ENCODE assay signal across 10 mouse cellular contexts in the genomic region with DNA sequence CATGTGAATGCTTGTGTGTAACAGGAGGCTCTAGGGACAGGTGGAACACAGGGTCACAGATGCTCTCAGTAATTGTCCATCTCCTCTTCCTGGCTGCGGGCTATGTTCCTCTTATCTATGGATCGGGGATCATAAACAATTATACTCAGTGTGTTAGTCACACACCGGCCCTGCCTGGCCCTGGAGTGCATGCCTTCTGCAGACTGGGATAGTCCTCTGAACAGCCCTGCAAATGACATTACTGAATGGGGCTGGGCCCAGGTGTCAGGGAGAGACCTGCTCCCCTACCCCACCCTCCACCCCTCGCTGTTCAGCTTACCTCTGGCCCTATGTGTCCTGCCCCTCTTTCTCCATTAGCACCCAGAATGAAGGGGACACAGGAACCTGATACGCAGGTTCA. TPM values are rescaled to one million over a fixed set of nuclear protein-coding genes. Genes with fewer than 3 reads are reported as not detected.
A peak's percentile ranks its signal among the peaks of the same experiment; 100 is the strongest.
DNase-seq lines count a peak whose midpoint lies in the region; ATAC-seq and TF ChIP-seq lines count a peak whose summit lies in the region.
"Had no signal": no experiment of that assay in that cellular context is flagged by ENCODE, and none has a peak within 500 bp of the region (broad histone marks: within the 10 kb centered on the region; RNA-seq: fewer than 3 reads in every experiment).

No protein-coding gene starts in this region.

- no peak overlapping the region for H3K4me3 ChIP-seq in neural tube, embryonic 11.5 days (ENCODE audit: low read depth, low read length)
- no peak overlapping the region for H3K4me3 ChIP-seq in hindbrain, embryonic 14.5 days (replicated peaks; ENCODE audit: low read length)
- no peak overlapping the region for H3K4me3 ChIP-seq in liver, postnatal 0 days (ENCODE audit: low read depth, low read length)
- no peak overlapping the region for H3K4me3 ChIP-seq in stomach, postnatal 0 days (ENCODE audit: low read depth, low read length)
- H3K4me3 ChIP-seq: gastrocnemius, adult 2 months; liver, embryonic 15.5 days had no signal

- no peaks in the 10 kb centered on the region; the same call in 1 of the 2 replicates for H3K4me1 ChIP-seq in neural tube, embryonic 11.5 days (ENCODE audit: control insufficient read depth, insufficient read depth, low read length)
- peaks cover 9% of the 10 kb centered on the region for H3K4me1 ChIP-seq in hindbrain, embryonic 14.5 days (replicated peaks; ENCODE audit: control insufficient read depth, insufficient read depth, low read length)
- no peaks in the 10 kb centered on the region for H3K4me1 ChIP-seq in liver, postnatal 0 days (ENCODE audit: insufficient read depth)
- H3K4me1 ChIP-seq in stomach, postnatal 0 days (replicated peaks; ENCODE audit: control insufficient read depth, insufficient read depth) = no peaks in the 10 kb centered on the region

- no peak overlapping the region for H3K9ac ChIP-seq in neural tube, embryonic 11.5 days (ENCODE audit: low read length)
- H3K9ac ChIP-seq in hindbrain, embryonic 14.5 days = no peak overlapping the region
- H3K9ac ChIP-seq in liver, postnatal 0 days (replicated peaks) = no peak overlapping the region
- H3K9ac ChIP-seq in stomach, postnatal 0 days (ENCODE audit: low read length) = no peak overlapping the region
- H3K9ac ChIP-seq: liver, embryonic 15.5 days had no signal

- no peak overlapping the region for H3K4me2 ChIP-seq in neural tube, embryonic 11.5 days (ENCODE audit: low read depth)
- no peak overlapping the region for H3K4me2 ChIP-seq in hindbrain, embryonic 14.5 days (replicated peaks)
- H3K4me2 ChIP-seq in liver, postnatal 0 days (ENCODE audit: low read depth, low read length) = no peak overlapping the region
- no peak overlapping the region for H3K4me2 ChIP-seq in stomach, postnatal 0 days (replicated peaks; ENCODE audit: low read depth)
- H3K4me2 ChIP-seq: liver, embryonic 15.5 days had no signal

- peak; percentile 11 for DNase-seq in neural tube, embryonic 11.5 days (ENCODE audit: low spot score)
- DNase-seq in neural tube, embryonic 10.5 days (ENCODE audit: extremely low spot score, low spot score) = no peak
- no peak for DNase-seq in hindbrain, embryonic 14.5 days (ENCODE audit: low spot score)
- no peak for DNase-seq in liver, postnatal 0 days
- no peak for DNase-seq in stomach, postnatal 0 days (ENCODE audit: low spot score)
- no peak for DNase-seq in heart, postnatal 10 days
- DNase-seq in adrenal gland, postnatal 36 days = no peak
- no peak for DNase-seq in frontal cortex, adult 2 months (ENCODE audit: extremely low spot score in 1 of 2, low spot score in 1 of 2)

- 74% methylated on average over 5 of the region's 5 CpGs for WGBS in neural tube, embryonic 11.5 days
- 76% methylated on average over 5 of the region's 5 CpGs for WGBS in hindbrain, embryonic 14.5 days
- WGBS in liver, postnatal 0 days (ENCODE audit: insufficient replicate concordance) = 68% methylated on average over 5 of the region's 5 CpGs
- WGBS in stomach, postnatal 0 days = 61% methylated on average over 5 of the region's 5 CpGs

- H3K9me3 ChIP-seq in neural tube, embryonic 11.5 days (ENCODE audit: control insufficient read depth, low read length) = 0 out of 2 replicates have a peak, but pooled peaks cover 2% of the 10 kb centered on the region
- H3K9me3 ChIP-seq in hindbrain, embryonic 14.5 days (ENCODE audit: control insufficient read depth, low read length) = peaks cover 2% of the 10 kb centered on the region; the same call in 1 of the 2 replicates
- H3K9me3 ChIP-seq in liver, postnatal 0 days (ENCODE audit: low read length) = peaks cover 15% of the 10 kb centered on the region
- 0 out of 2 replicates have a peak, but pooled peaks cover 2% of the 10 kb centered on the region for H3K9me3 ChIP-seq in stomach, postnatal 0 days (ENCODE audit: control insufficient read depth, low read length)
- H3K9me3 ChIP-seq: liver, embryonic 15.5 days had no signal

- TF ChIP-seq EP300 in liver, postnatal 0 days (IDR thresholded peaks at IDR 0.05; ENCODE audit: low read depth) = no peak
- TF ChIP-seq EP300 in stomach, postnatal 0 days (optimal IDR thresholded peaks at IDR 0.05) = no peak

- H3K27ac ChIP-seq in neural tube, embryonic 11.5 days (ENCODE audit: low read depth, low read length) = no peak overlapping the region
- no peak overlapping the region for H3K27ac ChIP-seq in hindbrain, embryonic 14.5 days
- no peak overlapping the region for H3K27ac ChIP-seq in liver, postnatal 0 days (ENCODE audit: low read depth)
- H3K27ac ChIP-seq in stomach, postnatal 0 days (replicated peaks) = no peak overlapping the region
- H3K27ac ChIP-seq: gastrocnemius, adult 2 months; liver, embryonic 15.5 days had no signal

- H3K36me3 ChIP-seq in neural tube, embryonic 11.5 days (ENCODE audit: control insufficient read depth, insufficient read depth, low read length) = no peaks in the 10 kb centered on the region
- H3K36me3 ChIP-seq in hindbrain, embryonic 14.5 days (replicated peaks; ENCODE audit: control insufficient read depth, insufficient read depth) = no peaks in the 10 kb centered on the region
- no peaks in the 10 kb centered on the region for H3K36me3 ChIP-seq in liver, postnatal 0 days (replicated peaks; ENCODE audit: insufficient read depth, low read length)
- no peaks in the 10 kb centered on the region for H3K36me3 ChIP-seq in stomach, postnatal 0 days (ENCODE audit: control insufficient read depth, insufficient read depth, low read length)
- H3K36me3 ChIP-seq: liver, embryonic 15.5 days had no signal

- intact Hi-C loops in heart, postnatal 10 days (cut with DNase I) = loop anchor here (1.0 to 2.0 kb wide), 3 partner anchors 96 to 182 kb away; no protein-coding TSS in a partner anchor

- no peak for ATAC-seq in neural tube, embryonic 11.5 days (ENCODE audit: insufficient read depth, low FRiP score, low TSS enrichment)
- 0 out of 2 replicates have a peak, but pooled peaks have one; percentile 17 for ATAC-seq in hindbrain, embryonic 14.5 days (ENCODE audit: low FRiP score)
- ATAC-seq in liver, postnatal 0 days = peak; percentile 7; the same call in 1 of the 2 replicates
- ATAC-seq in stomach, postnatal 0 days (ENCODE audit: low FRiP score, low TSS enrichment) = peak; percentile 19; the same call in 1 of the 2 replicates

- TF ChIP-seq CTCF in liver, postnatal 0 days (IDR thresholded peaks at IDR 0.05; ENCODE audit: low read depth) = no peak
- no peak for TF ChIP-seq CTCF in stomach, postnatal 0 days (IDR thresholded peaks at IDR 0.05; ENCODE audit: low read depth)

- no peaks in the 10 kb centered on the region for H3K27me3 ChIP-seq in neural tube, embryonic 11.5 days (ENCODE audit: control insufficient read depth, insufficient read depth, low read length)
- H3K27me3 ChIP-seq in hindbrain, embryonic 14.5 days (ENCODE audit: control insufficient read depth, insufficient read depth, low read length) = no peaks in the 10 kb centered on the region
- no peaks in the 10 kb centered on the region for H3K27me3 ChIP-seq in liver, postnatal 0 days (ENCODE audit: insufficient read depth, low read length)
- H3K27me3 ChIP-seq in stomach, postnatal 0 days (ENCODE audit: control insufficient read depth, insufficient read depth, low read length) = no peaks in the 10 kb centered on the region
- H3K27me3 ChIP-seq: liver, embryonic 15.5 days had no signal

RNA-seq across cellular contexts. Expression of a gene that starts 22.6 kb away (rescaled TPM):
- 173 and 183 TPM in 2 replicates for polyA plus RNA-seq in neural tube, embryonic 11.5 days (2014; fragmentation: Nextera tagmentation; extraction: Ambion mirVana)
- 96.5 and 96.9 TPM in 2 replicates for polyA plus RNA-seq in hindbrain, embryonic 14.5 days (2014; fragmentation: Nextera tagmentation; extraction: Ambion mirVana)
- 30.8 and 34.5 TPM in 2 replicates for polyA plus RNA-seq in liver, postnatal 0 days (2015; fragmentation: Nextera tagmentation; extraction: Ambion mirVana)
- 42.9 and 46.2 TPM in 2 replicates for polyA plus RNA-seq in stomach, postnatal 0 days (2015; fragmentation: Nextera tagmentation; extraction: Ambion mirVana)
- 10 to 100 TPM; 70.0 to 71.1 TPM for total RNA-seq in heart, postnatal 10 days (2021)
- total RNA-seq in adrenal gland, postnatal 36 days (2021) = 100 to 1,000 TPM; 117 to 134 TPM
- 31.8 and 33.4 TPM in 2 replicates for polyA plus RNA-seq in frontal cortex, adult 2 months (2012; rRNA removed)
